Mouse (Mus musculus) fibroblast of lung, adult 2 months (primary cell): ENCODE measurements around the gene Arhgap18.
"Not testable (repeated sequence)": the region's sequence is repeated elsewhere in the genome, so short reads cannot be mapped to it uniquely, and the experiment has no call there.

Experiments used
- DNase-seq: peaks from one replicate; pipeline ENCODE4 v3.0.0-alpha.2; 2011; ENCODE audit warnings: low read depth

The Arhgap18 gene

DNA sequence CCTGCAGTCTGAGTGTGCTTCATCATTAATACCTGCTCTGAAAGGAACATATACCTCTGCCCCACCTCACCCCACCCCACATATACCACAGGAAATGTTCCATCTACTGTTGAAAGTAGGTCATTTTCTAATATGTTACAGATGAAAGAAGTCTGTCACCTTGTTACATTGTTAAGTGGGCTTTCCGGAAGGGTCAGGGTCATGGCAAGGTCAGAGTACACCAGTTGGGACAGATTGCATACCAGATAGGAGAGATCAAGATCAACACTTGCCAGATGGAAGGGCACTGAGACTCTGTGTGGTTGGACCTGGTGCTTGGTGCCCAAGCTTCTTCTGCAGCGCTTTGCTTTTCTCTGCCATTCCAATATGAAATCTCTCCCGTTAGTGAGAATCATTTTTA lies 158.0 kb downstream of the Arhgap18 start:
- no peak for DNase-seq

DNA sequence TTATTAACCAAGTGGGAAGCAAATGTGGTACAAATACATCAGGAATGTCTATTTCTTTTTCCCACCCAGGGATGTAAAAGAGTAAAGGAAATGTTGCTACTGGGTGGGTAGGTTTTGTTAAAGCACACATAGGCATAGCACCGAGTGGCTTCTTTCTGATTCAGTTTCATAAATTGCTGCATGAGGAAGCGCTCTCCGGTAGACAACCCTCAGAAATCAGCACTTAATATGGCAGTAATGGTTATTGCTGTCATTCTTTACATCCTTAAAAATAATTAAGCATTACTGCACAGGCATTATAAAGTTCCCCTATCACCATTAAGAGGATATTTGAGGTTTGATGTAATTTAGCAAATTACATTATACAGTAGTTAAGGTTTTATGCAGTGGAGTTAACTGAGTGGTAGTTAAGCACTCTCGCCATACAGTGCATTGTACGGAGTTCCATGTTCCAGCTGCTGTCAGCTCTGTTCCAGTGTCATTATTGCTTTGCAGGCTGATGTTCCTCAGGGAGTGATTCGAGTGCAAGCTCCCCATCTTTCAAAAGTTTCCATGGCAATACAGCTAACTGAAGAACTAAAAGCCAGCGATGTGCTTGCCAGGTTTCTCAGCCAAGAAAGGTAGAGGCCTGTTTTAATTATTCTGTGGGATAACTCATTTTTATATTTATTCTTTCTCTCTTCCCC lies 159.0 kb downstream of the Arhgap18 start:
- DNase-seq: no peak

DNA sequence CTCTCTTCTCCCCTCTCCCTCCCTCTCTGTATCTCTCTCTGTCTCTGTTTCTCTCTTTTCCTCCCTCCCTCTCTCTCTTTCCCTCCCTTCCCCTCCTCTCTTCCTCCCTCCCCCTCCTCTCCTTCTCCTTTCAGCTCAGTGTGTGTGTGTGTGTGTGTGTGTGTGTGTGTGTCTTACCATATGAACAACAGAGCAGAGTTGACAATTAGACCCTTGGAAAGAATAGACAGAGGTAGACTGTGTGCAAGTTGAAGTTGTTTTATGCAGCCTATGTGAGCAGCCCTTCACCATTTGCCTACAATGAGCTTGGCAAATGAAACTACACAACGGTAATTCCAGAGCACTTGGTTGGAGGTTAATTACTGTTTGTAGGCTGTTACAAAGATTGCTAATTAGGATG lies 159.6 kb downstream of the Arhgap18 start:
- DNase-seq: no peak

DNA sequence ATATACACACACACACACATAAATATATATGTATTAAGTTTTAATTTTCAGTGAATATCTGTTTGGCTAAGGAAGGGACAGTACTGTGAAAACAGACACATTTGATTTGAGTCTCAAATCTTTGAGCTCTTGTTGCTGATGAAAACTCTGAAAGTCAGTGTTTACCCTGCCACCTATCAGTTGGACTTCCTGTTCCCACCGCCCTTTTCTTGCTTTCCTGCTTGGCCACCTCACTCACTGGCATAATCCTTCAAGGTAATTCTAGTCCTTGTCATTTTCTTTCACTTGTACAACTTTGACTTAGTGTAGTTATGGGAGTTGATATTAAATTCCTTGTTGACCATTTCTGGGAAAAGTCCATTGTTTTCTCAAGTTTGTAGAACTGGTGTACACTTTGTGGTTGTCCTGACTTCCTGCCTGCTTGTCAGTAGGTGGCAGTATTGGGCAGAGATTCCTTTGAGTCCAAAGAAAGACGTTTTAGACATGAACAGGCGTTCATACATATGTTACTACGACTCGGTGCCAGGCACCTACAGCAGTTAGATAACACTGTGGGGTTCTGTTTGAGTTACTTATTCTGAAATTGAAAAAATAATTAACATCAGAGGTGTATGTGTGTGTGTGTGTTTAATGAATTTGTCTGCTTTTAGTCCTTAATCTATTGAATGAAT lies 166.2 kb downstream of the Arhgap18 start:
- DNase-seq: peak; percentile 43

DNA sequence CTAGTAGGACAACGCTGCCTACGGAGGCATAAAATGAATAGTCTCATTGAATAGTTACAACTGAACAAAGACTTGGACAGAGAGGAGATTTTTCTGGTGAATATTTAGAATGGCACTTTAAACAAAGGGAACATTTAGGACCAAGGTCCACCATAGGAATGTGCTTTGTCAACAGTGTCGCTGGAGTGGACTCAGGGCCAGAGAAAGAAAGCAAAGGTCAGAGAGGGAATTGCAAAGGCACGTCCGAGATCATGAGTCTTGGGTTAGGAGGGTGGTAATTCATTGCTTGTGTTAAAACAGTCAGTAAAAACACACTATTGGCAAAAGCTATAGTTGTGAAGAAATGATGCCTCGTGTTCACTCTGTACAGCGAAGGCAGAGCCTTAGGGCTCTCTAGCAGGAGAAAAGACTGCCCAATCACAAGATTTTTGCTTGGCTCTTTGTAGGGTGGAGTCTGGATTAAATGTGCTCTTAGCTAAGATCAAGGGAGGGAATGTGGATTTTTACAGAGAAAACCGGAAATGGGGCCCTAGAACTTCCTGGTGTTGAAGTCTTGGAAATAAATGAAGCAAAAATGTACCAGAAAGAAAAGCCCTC lies 167.3 kb downstream of the Arhgap18 start:
- no peak for DNase-seq

DNA sequence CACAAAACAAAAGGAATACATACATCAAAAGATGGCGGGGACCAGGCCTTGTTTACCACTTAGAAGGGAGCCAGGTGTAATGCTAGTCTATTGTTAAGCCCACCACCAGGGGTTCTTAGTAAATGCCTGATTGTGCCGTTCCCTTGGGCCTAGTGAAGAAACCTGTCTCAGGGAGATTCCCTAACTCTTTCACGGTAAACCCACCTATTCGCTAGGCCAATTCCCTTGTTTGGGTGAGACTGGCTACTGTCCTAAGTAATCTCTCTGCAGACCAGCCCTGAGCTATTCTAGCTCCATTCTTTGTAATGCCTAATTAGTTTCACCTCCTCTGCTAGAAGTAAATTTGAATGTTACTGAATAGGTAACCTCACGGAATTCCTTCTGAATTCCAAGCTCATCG lies 182.8 kb downstream of the Arhgap18 start:
- not testable (repeated sequence) for DNase-seq

DNA sequence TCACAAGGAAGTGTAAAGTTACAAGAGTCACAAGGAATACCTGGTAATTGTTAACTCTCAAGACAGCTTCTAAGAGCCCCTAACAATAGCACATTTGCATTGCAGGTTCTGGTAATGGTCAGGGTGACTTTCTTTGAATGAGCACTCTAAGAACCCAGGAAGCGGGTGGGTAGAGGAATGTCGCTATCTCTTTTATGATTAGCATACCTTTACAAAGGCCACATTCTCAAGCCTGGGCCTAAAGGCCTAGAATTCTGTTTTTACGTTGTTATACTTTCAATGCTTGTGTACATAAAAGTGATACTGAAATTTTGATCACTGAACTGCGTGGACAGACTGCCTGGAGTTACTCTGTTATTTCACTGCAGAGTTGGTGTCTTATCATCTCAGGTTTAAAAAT lies 185.2 kb downstream of the Arhgap18 start:
- not testable (repeated sequence) for DNase-seq

DNA sequence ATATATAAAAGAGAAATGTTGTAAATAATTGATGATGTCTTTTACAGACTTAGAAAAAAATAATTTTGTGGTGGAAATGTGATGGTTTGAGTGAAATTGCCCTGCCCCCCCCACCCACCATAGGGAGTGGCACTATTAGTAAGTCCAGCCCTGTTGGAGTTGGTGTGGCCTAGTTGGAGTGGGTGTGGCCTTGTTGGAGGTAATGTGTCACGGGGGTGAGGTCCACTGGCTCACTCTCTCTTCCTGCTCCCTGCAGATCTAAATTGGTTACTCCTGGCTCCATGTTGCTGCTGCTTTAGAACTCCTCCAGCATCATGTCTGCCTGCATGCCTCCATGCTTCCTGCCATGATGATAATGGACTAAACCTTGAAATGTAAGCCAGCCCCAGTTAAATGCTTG lies 186.3 kb downstream of the Arhgap18 start:
- DNase-seq: no peak

DNA sequence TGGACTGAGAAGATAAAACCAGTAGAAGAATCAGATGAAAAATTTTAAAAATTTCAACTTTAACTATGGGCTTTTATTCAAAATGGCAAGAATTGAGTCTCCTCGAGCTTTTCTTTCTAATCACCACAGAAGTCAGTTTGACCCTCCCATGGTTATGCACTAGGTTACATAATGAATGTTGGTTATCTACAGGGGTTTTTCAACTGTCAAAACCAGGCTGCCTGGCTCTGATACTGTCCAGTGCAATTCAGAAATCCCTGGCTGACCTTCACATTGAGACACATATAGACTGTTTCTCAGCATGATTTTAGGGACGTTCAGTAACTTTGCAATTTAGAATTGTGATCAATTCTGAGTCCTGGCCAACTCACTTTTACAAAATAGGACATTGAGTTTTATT lies 195.1 kb downstream of the Arhgap18 start:
- no peak for DNase-seq

DNA sequence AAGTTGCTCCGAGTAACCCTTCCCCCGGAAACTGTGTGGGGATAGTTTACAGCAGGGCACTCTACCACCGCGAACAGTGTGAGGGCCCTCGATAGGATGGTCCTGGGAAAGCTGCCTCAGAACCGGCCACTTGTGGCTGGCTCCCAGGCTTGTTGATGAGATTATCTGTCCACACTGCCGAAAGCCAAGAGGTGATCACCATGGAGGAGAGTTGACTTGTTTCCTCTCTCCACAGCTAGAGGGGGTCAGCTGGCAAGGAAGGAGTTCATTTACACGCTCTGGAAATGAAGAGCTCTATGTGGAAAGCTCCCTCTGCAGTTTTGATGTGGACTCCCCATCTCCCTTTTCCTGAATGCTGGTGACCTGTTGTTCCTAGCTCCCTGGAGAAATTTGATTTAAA lies 196.4 kb downstream of the Arhgap18 start:
- DNase-seq: no peak

DNA sequence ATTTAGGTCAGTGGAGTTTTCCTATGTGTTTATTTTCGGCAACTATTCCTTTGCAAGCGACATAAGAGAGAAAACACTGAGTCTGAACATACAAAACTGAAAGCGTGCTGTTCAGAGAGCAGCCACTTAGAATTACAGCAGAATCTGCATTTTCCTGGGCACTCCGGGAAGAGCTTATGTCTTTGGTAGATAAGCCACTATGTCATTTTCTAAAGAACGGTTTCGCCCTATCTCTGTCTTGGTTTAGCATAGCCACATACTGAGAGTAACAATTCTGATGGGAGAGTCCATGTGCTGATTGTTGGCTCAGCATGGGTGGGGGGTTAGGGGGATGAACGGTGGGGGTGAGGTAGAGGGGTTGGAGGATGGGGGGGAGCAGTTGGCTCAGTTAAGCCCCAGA lies 197.2 kb downstream of the Arhgap18 start:
- no peak for DNase-seq

DNA sequence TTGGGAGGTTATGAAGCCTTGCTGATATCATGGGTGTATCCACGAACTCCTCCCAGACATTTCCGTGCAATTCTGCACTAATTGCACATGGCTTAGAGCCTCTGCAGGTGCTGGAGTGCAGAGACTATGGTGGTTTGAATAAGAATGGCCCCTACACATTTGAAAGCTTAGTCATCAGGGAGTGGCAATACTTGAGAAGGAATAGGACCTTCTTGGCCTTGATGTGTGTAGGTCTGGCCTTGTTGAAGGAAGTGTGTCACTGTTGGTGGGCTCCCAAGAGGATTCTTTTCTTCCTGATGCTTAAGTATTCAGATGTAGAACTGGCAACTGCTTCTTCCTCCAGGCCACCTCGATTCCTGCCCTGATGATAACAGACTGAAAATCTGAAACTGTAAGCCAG lies 205.3 kb downstream of the Arhgap18 start:
- DNase-seq: no peak
